Mouse (Mus musculus): Measurements from ENCODE around the gene Lamp3.
"Not testable (repeated sequence)": the region's sequence is repeated elsewhere in the genome, so short reads cannot be mapped to it uniquely, and the experiment has no call there.

The Lamp3 gene

DNA sequence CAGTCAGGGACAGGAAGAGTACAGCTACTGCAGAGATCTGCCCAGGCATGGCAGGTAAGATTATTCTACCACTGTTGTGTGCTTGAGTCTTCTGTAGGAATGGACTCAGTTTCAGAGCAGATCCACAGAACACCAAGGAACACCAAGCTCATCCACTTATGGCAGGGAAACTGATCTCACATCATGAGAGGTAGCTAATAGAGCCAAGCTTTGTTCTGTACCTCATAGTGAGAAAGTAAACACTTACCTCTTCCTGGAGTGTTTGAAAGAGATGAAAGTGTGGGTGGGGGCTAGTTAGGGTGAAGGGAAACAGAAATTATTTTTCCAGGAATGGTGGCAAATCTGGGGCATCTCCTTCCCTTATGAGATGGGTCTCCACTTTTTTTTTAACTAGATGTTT lies at the start of gene Lamp3:
TSS of gene Lamp3 (minus strand) at position 160 of the 400 bp plus-strand sequence.
- no peak for DNase-seq

DNA sequence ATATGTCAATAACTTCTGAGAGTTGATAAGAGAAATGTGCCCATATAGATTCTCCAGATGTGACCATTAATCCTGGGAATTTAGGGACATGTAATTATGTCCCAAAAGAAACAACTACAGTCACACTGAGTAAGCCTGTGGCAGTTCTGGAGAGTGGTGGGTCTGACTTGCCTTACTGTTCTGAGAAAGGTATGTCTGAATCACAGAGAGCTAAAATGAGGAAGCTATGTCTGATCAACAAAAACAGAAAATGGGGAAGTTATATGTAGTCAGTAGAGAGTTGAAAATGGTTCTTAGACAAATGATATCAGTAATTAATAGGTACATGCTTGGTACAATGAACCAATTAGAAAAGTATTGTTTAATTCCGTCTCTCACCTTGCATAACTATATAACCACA lies 26.7 kb upstream of the Lamp3 start:
- no peak for DNase-seq

- DNase-seq: not testable (repeated sequence)
Observed at GRCm38 (mm10) chr16:19724139-19724538, 18.0 kb upstream of the Lamp3 start.

GRCm38 (mm10) chr16:19720959-19721358 lies 14.8 kb upstream of the Lamp3 start:
- DNase-seq: no peak

GRCm38 (mm10) chr16:19707381-19707780 lies 1.2 kb upstream of the Lamp3 start:
- DNase-seq: no peak

- no peak for DNase-seq
Observed at GRCm38 (mm10) chr16:19699207-19699606, 7.0 kb downstream of the Lamp3 start.

DNA sequence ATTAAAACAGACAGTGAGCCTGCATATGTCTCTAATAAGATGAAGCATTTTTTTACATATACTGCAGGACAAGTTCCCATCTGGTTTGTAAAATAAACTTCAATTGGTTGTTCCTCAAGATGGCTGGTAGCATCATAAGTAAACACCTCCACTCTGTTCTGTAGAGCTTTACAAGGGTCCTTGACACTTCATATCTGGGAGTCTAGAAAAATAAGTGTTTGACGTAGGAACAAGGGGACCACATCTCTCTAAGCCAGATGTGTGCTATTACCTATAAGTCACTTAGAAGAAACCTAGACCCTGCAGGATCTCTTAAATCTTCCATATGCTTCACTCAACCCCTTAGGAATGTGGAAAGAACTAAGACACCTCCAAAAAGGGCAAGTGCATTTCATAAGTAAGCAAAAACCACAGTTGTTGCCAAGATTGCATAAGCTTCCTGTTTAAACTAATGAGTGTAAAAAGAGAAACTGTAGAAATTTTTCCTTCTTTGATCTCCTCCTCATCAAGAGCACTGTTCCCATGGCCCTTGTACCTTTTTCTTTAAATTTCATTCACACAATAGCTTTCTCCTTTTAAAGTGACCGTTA lies 35.3 kb downstream of the Lamp3 start:
- DNase-seq: no peak

DNA sequence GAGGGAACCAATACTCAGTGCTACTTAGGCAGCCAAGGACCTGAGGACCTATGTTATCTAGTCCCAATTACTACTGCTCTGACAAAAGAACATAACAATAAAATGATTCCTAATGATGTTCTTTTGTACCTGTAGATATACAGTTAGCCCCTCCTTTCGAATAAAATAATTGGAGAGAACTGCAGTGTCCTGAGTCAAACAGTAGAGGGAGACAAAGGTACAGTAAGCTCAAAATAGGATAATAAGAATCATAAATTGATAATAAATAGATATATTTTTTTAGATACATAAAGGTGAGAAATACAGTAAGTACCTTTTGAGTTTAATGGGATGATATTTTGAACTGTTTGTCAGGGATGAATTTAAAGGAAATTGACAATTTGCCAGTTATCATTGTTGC lies 39.9 kb downstream of the Lamp3 start:
- DNase-seq: no peak

- DNase-seq: no peak
Observed at GRCm38 (mm10) chr16:19629816-19630215, 76.4 kb downstream of the Lamp3 start, which contains the start of gene Olfr171. Olfr171 (minus strand) TSS chr16:19629916.

DNA sequence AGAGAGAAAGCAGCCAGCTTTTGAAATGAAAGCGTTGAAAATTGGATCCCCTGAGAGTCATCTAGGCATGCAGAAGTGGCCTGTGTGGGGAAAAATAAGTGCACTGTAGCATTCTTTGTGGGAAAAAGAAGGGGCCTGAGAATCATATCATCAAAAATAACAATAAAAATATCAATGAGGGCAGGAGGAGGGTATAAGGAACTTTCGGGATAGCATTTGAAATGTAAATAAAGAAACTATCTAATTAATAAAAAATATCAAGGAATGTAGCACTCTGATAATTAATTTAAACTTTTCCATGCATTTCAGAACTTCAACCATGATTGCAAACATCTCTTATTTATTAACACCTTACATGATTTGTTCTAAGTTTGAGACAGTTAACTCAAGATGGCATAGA lies 94.4 kb downstream of the Lamp3 start, which contains the start of gene Olfr170:
TSS of gene Olfr170 (minus strand) at position 101 of the 400 bp plus-strand sequence.
- not testable (repeated sequence) for DNase-seq
